Mouse (Mus musculus): ENCODE results near the gene Ascl5.

DNA sequence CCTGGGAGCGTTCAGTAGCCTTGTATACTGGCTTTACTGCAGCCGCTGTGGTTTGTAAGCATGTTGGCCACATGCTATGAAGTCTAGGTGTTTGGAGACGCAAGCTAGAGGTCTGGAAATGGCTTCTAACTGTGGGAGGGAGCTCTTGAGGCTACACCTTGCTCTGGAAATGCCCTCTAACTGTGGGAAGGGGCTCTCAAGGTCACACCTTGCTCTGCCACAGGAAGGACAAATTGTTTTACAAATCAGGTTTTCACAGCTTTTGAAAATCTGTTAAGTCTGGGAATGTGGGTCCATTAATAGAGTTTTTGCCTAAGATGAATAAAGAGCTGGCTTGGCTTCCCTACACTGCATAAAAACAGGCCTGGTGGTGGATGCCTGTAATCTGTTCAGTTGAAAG, 43.1 kb downstream of the Ascl5 start:
- TF ChIP-seq MAX (IDR thresholded peaks at IDR 0.05) (no peak), CTCF (IDR thresholded peaks at IDR 0.05; ENCODE audit: control insufficient read depth, insufficient read depth, insufficient read length) (no peak), MYOG (IDR thresholded peaks at IDR 0.05; ENCODE audit: control insufficient read depth, extremely low read depth, insufficient read length) (no peak)

All from C2C12 (cell line).